Mouse (Mus musculus) ovary, adult 2 months (tissue): Measurements from ENCODE around the gene Gm9774. TPM values are rescaled to one million over a fixed set of nuclear protein-coding genes. Genes with fewer than 3 reads are reported as not detected.

Experiments used
- polyA plus RNA-seq: library from polyadenylated mRNA; depleted of rRNA; stranded (reverse); fragments of >200 nt; gene quantifications from 2 replicates; pipeline ENCODE4 v1.2.3, GENCODE M21; 2012; rRNA removed

Gene Gm9774
- polyA plus RNA-seq, result 7.6 and 8.8 TPM in 2 replicates

GRCm38 (mm10) chr3:92429323-92429722 lies at the start of gene Gm9774:
Gene Gm9774 (minus strand): TSS chr3:92429423.

GRCm38 (mm10) chr3:92458620-92459019 lies 29.4 kb upstream of the Gm9774 start, which contains the start of gene Sprr3:
Gene Sprr3 (minus strand): TSS chr3:92458720.

GRCm38 (mm10) chr3:92438689-92439088 lies 9.5 kb upstream of the Gm9774 start, which contains the start of gene Sprr1b:
Gene Sprr1b (minus strand): TSS chr3:92438789.

GRCm38 (mm10) chr3:92432282-92432681 lies 3.1 kb upstream of the Gm9774 start, which contains the start of gene Sprr2k:
Gene Sprr2k (plus strand): TSS chr3:92432582.

GRCm38 (mm10) chr3:92417782-92418181 lies 11.4 kb downstream of the Gm9774 start, which contains the start of gene Sprr2j-ps:
Gene Sprr2j-ps (plus strand): TSS chr3:92418082.

GRCm38 (mm10) chr3:92407691-92408090 lies 21.5 kb downstream of the Gm9774 start, which contains the start of gene Sprr2i:
Gene Sprr2i (plus strand): TSS chr3:92407991.

GRCm38 (mm10) chr3:92385385-92385784 lies 43.8 kb downstream of the Gm9774 start, which contains the start of gene Sprr2h:
Gene Sprr2h (plus strand): TSS chr3:92385685.

Other genes with a start within 250 kb of the Gm9774 start
- gene Sprr2a1, start 213.6 kb downstream of the Gm9774 start, polyA plus RNA-seq, result 0.06 TPM in 1 of 2 replicates, not detected in the other
- gene Sprr2a2, start 213.5 kb downstream of the Gm9774 start, polyA plus RNA-seq, result 51.3 and 98.3 TPM in 2 replicates
- 3.7 and 6.8 TPM in 2 replicates for gene Sprr2a3, start 144.0 kb downstream of the Gm9774 start, polyA plus RNA-seq
- gene Sprr2b, start 112.8 kb downstream of the Gm9774 start, polyA plus RNA-seq, result 0.78 and 6.6 TPM in 2 replicates
- gene Sprr2d, start 90.3 kb downstream of the Gm9774 start, polyA plus RNA-seq, result 0.73 and 0.80 TPM in 2 replicates
- gene Sprr2e, start 77.3 kb downstream of the Gm9774 start, polyA plus RNA-seq, result 0.26 and 0.29 TPM in 2 replicates
- gene Sprr2f, start 64.2 kb downstream of the Gm9774 start, polyA plus RNA-seq, result 72.6 and 147 TPM in 2 replicates
- gene Sprr2h, start 43.7 kb downstream of the Gm9774 start, polyA plus RNA-seq, result not detected in 2 replicates
- gene Sprr2i, start 21.4 kb downstream of the Gm9774 start, polyA plus RNA-seq, result not detected in 2 replicates
- not detected in 2 replicates for gene Sprr2j-ps, start 11.3 kb downstream of the Gm9774 start, polyA plus RNA-seq
- not detected in 2 replicates for gene Sprr2k, start 3.2 kb upstream of the Gm9774 start, polyA plus RNA-seq
- gene Sprr1b, start 9.4 kb upstream of the Gm9774 start, polyA plus RNA-seq, result not detected in 2 replicates
- 0.25 TPM in 1 of 2 replicates, not detected in the other for gene Sprr3, start 29.3 kb upstream of the Gm9774 start, polyA plus RNA-seq
- gene Sprr1a, start 56.5 kb upstream of the Gm9774 start, polyA plus RNA-seq, result 1.1 and 13.1 TPM in 2 replicates
- not detected in 2 replicates for gene Sprr4, start 71.1 kb upstream of the Gm9774 start, polyA plus RNA-seq
- gene 2310046K23Rik, start 105.1 kb upstream of the Gm9774 start, polyA plus RNA-seq, result not detected in 2 replicates
- not detected in 2 replicates for gene Ivl, start 144.3 kb upstream of the Gm9774 start, polyA plus RNA-seq
- not detected in 2 replicates for gene Smcp, start 159.6 kb upstream of the Gm9774 start, polyA plus RNA-seq
- not detected in 2 replicates for gene 2210017I01Rik, start 178.1 kb upstream of the Gm9774 start, polyA plus RNA-seq
- gene Lce6a, start 192.2 kb upstream of the Gm9774 start, polyA plus RNA-seq, result not detected in 2 replicates
- not detected in 2 replicates for gene Lce1a1, start 218.9 kb upstream of the Gm9774 start, polyA plus RNA-seq
- gene Lce1b, start 227.5 kb upstream of the Gm9774 start, polyA plus RNA-seq, result 0.26 TPM in 1 of 2 replicates, not detected in the other
- gene Lce1a2, start 240.9 kb upstream of the Gm9774 start, polyA plus RNA-seq, result not detected in 2 replicates
- gene Lce1c, start 249.8 kb upstream of the Gm9774 start, polyA plus RNA-seq, result not detected in 2 replicates